Mouse (Mus musculus): ENCODE data around the gene Arhgef28.

- TF ChIP-seq CTCF (IDR thresholded peaks at IDR 0.05; ENCODE audit: low read depth), result no peak
- TF ChIP-seq EP300 (IDR thresholded peaks at IDR 0.05; ENCODE audit: low read depth), result no peak
Observed at GRCm38 (mm10) chr13:98112812-98113503, 93.3 kb downstream of the Arhgef28 start.

All from liver, embryonic 14.5 days (tissue).